Mouse (Mus musculus) retina, postnatal 7 days (tissue): Measurements from ENCODE around the gene Hdac5.

ENCODE experiments used
- DNase-seq: peaks from one replicate; pipeline ENCODE4 v3.0.0-alpha.2; 2012; ENCODE audit warnings: low read depth, low spot score

Hdac5 gene

DNA sequence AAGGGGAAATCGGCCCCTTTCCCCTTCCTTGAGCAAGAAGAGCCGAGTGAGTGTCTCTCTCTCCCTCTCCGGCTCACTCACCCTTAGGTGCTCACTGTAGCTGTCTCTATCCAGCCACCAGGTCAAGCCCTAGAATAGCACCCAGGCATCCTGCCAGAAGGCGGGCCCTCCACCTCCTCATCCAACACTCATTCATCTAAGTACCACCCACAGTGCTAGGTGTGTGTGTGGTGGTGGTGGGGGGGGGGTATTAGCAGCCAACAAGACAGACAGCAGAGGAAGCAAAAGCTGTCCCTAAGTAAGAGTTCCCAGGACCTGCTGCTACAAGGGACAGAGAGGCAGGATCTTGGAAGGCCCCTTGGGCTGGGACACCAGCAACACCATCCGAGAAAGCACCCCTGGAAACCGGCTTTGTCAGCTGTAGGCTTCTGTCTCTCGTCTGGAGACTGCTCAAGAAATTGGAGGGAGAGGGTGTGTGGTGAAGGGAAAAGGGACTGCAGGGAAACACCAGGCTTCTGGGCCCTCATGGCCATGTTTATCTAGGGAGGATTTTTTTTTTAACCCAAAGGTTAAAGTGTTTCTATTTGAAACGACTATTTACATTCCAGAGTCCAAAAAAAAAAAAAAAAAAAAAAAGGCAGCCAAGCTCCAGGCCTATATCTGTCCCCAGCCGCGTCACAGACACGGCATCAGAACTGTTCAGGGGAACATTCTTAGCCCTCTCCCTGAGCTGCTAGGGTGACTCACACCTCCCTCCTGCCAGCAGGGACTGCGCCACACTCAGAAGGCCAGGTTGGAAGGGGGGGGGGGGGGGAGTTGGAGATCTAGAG, 13.7 kb downstream of the Hdac5 start:
- DNase-seq: no peak

- no peak for DNase-seq
Observed at GRCm38 (mm10) chr11:102215511-102215910, 14.5 kb downstream of the Hdac5 start.

DNA sequence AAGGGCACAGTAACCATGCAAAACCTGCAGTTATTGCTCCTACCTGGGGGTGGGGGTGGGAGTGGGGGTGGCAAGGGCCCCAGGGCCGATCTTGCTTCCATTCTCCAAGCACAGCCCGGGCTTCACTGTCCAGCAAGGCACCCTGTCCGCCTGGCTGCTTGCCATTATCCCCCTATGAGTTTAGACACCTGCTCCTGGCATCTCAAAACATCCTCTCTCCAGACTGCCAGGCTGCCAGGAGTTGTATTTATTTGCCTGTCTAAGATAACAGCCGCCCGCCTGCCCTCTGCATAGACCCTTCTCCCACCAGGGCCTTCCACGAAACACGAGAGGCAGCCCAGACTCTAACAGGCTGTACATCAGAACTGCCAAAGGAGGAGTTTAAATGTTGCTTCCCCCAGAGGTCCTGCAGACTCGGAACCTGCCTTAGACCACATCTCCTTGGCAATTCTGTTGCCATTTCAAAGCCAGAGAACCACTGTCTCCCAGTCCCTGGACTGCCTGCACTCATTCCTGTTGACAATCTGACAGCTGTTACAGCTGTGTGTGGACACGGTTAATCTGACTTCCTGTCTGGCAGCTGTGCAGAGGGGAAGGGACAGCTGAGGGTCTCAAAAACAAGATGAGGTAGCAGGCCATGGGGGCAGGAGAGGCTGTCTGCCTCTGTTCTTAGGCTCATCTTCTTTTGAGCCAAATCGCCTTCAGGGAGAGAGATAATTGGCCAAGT, 15.4 kb downstream of the Hdac5 start:
- no peak for DNase-seq

- no peak for DNase-seq
Observed at GRCm38 (mm10) chr11:102211936-102212341, 18.0 kb downstream of the Hdac5 start.

GRCm38 (mm10) chr11:102211011-102211410, 19.0 kb downstream of the Hdac5 start:
- no peak for DNase-seq

- DNase-seq: no peak
Observed at GRCm38 (mm10) chr11:102210185-102210584, 19.8 kb downstream of the Hdac5 start.

- peak; percentile 49 for DNase-seq
Observed at GRCm38 (mm10) chr11:102209742-102210141, 20.2 kb downstream of the Hdac5 start.

GRCm38 (mm10) chr11:102208846-102209245, 21.1 kb downstream of the Hdac5 start:
- no peak for DNase-seq

GRCm38 (mm10) chr11:102207825-102208777, 21.9 kb downstream of the Hdac5 start:
- DNase-seq: no peak

GRCm38 (mm10) chr11:102206481-102206880, 23.5 kb downstream of the Hdac5 start:
- no peak for DNase-seq

GRCm38 (mm10) chr11:102201408-102201821, 28.6 kb downstream of the Hdac5 start:
- no peak for DNase-seq

GRCm38 (mm10) chr11:102199856-102200255, 30.1 kb downstream of the Hdac5 start:
- DNase-seq: no peak

DNA sequence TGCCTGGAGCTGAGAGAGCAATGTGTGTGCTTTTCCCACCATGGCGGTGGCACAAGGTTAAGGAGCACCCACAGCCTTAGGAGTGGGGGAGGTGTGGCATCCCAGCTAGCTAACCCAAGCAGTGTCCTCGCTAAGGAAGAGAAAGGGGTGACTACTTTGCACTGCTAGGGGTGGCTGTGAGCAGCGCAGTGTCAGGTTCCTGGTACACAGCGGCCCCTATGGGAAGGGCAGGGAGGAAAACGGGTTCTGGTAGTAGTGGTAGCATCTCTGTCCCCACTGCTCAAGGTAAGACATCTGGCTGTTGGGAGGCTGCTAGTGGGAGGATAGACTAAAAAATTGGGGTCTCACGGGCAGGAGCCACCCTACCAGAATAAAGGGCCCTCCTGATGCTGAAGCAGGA, 31.7 kb downstream of the Hdac5 start:
- DNase-seq: no peak

- DNase-seq: no peak
Observed at GRCm38 (mm10) chr11:102196018-102196797, 33.8 kb downstream of the Hdac5 start.

DNA sequence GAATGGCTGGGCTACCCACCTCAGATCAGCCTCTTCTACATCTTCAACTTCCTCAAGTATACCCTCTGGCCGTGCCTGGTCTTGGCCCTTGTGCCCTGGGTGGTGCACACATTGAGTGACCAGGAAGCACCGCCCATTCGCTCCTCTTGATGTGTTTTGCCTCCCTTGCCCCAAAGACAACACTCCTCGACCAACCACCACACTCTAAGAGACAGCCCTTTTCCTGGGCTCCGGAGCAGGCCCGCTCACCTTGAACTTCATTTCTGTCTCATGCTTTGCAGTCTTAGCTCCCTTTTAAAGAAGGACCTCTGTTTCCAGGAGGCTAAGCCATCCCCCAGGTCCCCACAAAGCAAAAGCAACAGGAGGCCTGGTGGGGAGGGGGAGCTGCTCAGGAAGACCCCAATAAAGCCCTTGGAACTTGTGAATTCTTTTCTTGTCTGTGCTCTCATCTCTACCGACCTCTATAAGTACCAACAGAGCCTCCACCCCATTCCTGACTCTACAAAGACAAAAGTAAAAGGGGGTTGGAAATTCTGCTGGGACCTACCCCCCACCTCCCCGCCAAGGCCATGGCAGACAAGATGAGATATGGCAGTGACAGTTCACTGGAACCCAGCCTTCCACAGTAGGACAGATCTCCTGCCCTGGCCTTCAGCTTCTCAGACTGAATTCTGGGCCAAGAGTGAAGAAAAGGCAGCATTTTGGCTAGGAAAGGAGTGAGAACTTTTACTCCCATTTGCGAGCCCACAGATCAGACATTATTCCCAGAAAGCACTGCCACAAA, 36.1 kb downstream of the Hdac5 start:
- DNase-seq: no peak

DNA sequence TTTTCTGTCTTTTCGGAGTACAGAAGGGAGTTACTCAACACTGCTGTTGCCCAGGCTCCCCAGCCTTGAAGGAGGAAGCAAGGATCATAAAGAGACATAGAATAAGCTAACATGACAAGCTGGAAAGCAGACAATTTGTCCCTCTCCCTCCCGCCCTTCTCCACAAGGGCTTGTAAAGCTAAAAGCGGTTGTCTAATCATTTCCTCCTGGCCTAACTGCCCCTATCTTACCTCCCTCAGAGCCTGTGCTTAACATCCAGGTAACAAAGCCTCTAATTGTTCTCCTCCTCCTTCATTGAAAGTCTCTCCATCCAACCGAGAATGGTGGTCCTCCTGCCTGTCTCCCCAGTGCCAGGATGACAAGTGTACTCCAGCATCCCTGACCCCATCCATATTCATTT, 39.1 kb downstream of the Hdac5 start:
- no peak for DNase-seq

DNA sequence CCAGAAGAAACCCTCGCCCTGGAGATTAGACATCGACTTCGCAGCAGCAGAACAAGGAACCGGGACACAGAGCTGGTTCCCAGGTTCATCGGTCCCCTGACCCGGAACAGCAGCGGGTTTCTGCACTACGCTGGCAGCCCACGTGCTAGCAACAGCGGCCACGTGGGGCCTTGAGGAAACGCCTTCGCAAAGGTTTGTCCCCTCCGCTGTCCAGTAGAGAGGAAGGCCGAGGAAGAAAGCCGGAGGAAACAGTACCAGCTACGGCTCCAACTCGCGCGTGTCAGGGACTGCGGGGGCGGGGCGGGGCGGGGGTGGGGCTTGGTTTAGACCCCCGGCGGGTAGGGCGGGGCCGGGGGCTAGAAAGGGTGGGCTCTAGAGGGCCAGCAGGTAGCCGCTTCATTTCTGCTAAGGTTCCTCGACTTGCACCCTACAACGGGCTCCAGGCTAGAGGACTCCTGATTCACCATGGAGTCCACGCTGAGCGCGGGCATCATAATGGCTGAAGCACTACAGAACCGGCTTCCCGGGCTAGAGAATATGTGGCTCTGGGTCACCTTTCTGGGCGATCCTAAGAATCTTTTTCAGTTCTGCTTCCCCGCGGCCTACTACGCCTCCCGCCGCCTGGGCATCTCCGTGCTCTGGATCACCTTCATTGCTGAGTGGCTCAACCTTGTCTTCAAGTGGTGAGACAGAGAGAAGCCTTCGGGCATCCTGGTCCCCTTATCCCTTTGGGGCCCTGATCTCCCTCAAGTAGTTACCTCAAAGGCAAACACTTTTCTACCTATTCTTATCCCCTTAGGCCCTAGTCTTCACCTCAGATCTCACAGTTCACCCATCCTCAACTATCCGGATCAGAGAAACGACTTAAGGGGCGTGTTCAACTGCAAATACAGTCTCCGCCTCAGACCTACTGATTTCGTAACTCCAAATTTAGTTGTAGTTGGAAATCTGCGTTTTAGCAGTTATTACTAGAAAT, 40.2 kb downstream of the Hdac5 start, which contains the start of gene G6pc3:
Gene G6pc3, plus strand, starts transcription at position 160 of the 976 bp plus-strand sequence.
- DNase-seq: peak; percentile 83

- no peak for DNase-seq
Observed at GRCm38 (mm10) chr11:102188980-102189379, 41.0 kb downstream of the Hdac5 start.

GRCm38 (mm10) chr11:102186235-102186634, 43.7 kb downstream of the Hdac5 start:
- DNase-seq: no peak
